Mouse (Mus musculus): ENCODE results near the gene Tmem150b. TPM values are rescaled to one million over a fixed set of nuclear protein-coding genes. Genes with fewer than 3 reads are reported as not detected.
A peak's percentile ranks its signal among the peaks of the same experiment; 100 is the strongest.

The Tmem150b gene
- total RNA-seq (2021): under 1 TPM; 0.21 to 0.27 TPM
- long read RNA-seq, experiment 1, partial matches to known transcripts: 0 of 1 reads
- long read RNA-seq, experiment 1, other reads (novel, unspliced or antisense): 1 of 1 reads
- long read RNA-seq, experiment 2, partial matches to known transcripts: 0 of 1 reads
- long read RNA-seq, experiment 2, other reads (novel, unspliced or antisense): 1 of 1 reads

- DNase-seq: no peak
Observed at GRCm38 (mm10) chr7:4725169-4725568, at the start of gene Tmem150b. TSS of gene Tmem150b (minus strand) at chr7:4725249.

GRCm38 (mm10) chr7:4771202-4771601 is 46.2 kb upstream of the Tmem150b start, which contains the start of gene Fam71e2:
TSS of gene Fam71e2 (minus strand) at chr7:4771302.
- DNase-seq: no peak

- DNase-seq: no peak
Observed at GRCm38 (mm10) chr7:4764946-4765710, 40.1 kb upstream of the Tmem150b start.

GRCm38 (mm10) chr7:4759670-4760069 is 34.6 kb upstream of the Tmem150b start:
- DNase-seq: no peak

- DNase-seq: peak; percentile 86
Observed at GRCm38 (mm10) chr7:4752821-4753570, 27.9 kb upstream of the Tmem150b start, which contains the start of gene Cox6b2. TSS of gene Cox6b2 (minus strand) at chr7:4753094.

GRCm38 (mm10) chr7:4751971-4752820 is 27.1 kb upstream of the Tmem150b start:
- peak; percentile 80 for DNase-seq

GRCm38 (mm10) chr7:4749169-4749568 is 24.1 kb upstream of the Tmem150b start:
- DNase-seq: no peak

GRCm38 (mm10) chr7:4748321-4748720 is 23.3 kb upstream of the Tmem150b start:
- no peak for DNase-seq

- no peak for DNase-seq
Observed at GRCm38 (mm10) chr7:4747156-4747899, 22.3 kb upstream of the Tmem150b start.

GRCm38 (mm10) chr7:4746326-4746980 is 21.4 kb upstream of the Tmem150b start:
- DNase-seq: no peak

GRCm38 (mm10) chr7:4744886-4745285 is 19.8 kb upstream of the Tmem150b start:
- DNase-seq: no peak

- DNase-seq: no peak
Observed at GRCm38 (mm10) chr7:4743354-4743753, 18.3 kb upstream of the Tmem150b start.

- DNase-seq: no peak
Observed at GRCm38 (mm10) chr7:4742482-4742819, 17.4 kb upstream of the Tmem150b start.

GRCm38 (mm10) chr7:4741672-4742481 is 16.8 kb upstream of the Tmem150b start:
- DNase-seq: no peak

GRCm38 (mm10) chr7:4741151-4741550 is 16.1 kb upstream of the Tmem150b start:
- peak; percentile 84 for DNase-seq

- no peak for DNase-seq
Observed at GRCm38 (mm10) chr7:4740309-4740727, 15.3 kb upstream of the Tmem150b start.

GRCm38 (mm10) chr7:4739544-4740275 is 14.7 kb upstream of the Tmem150b start, which contains the start of gene Kmt5c:
TSS of gene Kmt5c (plus strand) at chr7:4740115.
- peak; percentile 96 for DNase-seq

- DNase-seq: peak; percentile 22
Observed at GRCm38 (mm10) chr7:4739041-4739543, 14.0 kb upstream of the Tmem150b start.

GRCm38 (mm10) chr7:4732968-4733392 is 7.9 kb upstream of the Tmem150b start:
- peak; percentile 46 for DNase-seq
